Mouse (Mus musculus): ENCODE measurements around the gene Tiprl.

- no peak for TF ChIP-seq CTCF (IDR thresholded peaks at IDR 0.05; ENCODE audit: borderline replicate concordance, extremely low read depth, insufficient read depth, insufficient read length)
- no peak for TF ChIP-seq POLR2A (IDR thresholded peaks at IDR 0.05; ENCODE audit: borderline replicate concordance, extremely low read depth, insufficient read depth, insufficient read length, poor library complexity, severe bottlenecking)
Measured at GRCm38 (mm10) chr1:165205591-165205990, 31.2 kb downstream of the Tiprl start.
